Mouse (Mus musculus) frontal cortex, postnatal 10 days (tissue): ENCODE data around the gene Plekhg1.
A peak's percentile ranks its signal among the peaks of the same experiment; 100 is the strongest.

Experiments
- DNase-seq, 2 experiments: peaks; one replicate each; pipeline ENCODE4 v3.0.0; 2022; ENCODE audit warnings: low spot score in 2 of 2, mixed read lengths in 1 of 2

Gene Plekhg1

DNA sequence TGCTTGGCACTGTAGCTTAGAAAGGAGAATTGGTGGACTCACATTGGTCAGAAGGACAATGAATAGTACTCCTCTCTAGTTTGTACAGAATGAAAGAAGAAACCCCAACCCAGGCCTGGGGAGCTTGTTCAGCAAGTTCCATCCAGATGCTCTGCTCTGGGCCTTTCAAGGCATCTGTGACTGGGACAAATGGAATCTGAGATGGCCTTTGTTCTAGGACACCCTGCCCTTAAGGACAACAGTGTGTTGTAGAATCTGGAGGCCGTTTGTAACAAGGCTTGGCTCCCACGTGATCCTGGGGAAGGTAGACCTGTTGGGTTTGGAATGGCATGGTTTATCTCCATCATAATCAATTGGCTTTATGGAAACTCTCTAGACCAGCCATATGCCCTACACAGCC lies 141.0 kb downstream of the Plekhg1 start:
- DNase-seq = no peak

- DNase-seq = no peak
Measured at GRCm38 (mm10) chr10:3888510-3888909, 148.3 kb downstream of the Plekhg1 start.

- DNase-seq = no peak
Measured at GRCm38 (mm10) chr10:3891381-3892263, 151.5 kb downstream of the Plekhg1 start.

- no peak for DNase-seq
Measured at GRCm38 (mm10) chr10:3892368-3892767, 152.2 kb downstream of the Plekhg1 start.

DNA sequence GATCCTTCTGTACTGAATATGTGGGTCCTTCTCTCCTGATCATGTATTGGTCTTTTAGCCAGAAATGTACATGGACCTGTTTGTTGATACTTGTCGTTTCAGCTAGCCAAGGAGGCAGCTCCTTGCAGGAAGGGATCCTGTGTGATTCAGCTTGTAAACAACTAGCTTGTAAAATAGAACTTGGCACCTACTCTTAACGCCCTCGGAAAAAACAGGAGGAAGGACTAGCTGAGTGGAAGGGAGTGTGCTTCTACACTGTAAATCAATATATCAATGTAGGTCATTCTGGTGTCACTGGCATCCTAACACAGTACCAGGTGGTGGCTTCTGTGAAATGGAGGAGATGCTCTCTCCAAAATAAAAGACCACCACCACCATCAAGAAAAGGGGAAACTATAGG lies 157.9 kb downstream of the Plekhg1 start:
- DNase-seq = no peak

DNA sequence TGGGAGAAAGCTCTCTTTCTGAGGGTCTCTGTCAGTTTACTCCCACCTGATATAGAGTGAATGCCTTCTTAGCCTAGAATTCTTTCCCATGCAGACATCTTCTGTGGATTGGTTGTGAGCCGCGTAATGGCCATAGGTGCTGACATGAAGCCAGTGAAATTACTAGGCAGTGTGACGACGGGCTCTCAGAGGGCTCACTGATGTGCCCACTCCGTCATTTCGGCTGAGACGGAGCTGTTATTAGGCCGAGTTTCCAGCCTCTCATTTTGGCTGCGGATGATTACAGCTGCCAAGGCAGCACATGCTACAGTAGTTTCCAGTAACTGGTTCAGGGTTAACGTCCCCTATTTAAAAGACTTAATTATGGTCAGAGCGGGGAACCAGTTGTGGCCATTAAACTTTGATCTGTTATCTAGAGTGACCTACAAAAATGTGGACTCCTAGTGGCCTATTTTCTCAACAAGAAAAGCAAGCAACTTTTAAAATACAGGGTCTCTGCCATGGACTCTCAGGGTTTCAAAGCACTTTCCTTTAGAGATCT lies 160.3 kb downstream of the Plekhg1 start:
- no peak for DNase-seq

- DNase-seq = no peak
Measured at GRCm38 (mm10) chr10:3905747-3906146, 165.6 kb downstream of the Plekhg1 start.

- DNase-seq = no peak
Measured at GRCm38 (mm10) chr10:3914104-3914503, 173.9 kb downstream of the Plekhg1 start.

DNA sequence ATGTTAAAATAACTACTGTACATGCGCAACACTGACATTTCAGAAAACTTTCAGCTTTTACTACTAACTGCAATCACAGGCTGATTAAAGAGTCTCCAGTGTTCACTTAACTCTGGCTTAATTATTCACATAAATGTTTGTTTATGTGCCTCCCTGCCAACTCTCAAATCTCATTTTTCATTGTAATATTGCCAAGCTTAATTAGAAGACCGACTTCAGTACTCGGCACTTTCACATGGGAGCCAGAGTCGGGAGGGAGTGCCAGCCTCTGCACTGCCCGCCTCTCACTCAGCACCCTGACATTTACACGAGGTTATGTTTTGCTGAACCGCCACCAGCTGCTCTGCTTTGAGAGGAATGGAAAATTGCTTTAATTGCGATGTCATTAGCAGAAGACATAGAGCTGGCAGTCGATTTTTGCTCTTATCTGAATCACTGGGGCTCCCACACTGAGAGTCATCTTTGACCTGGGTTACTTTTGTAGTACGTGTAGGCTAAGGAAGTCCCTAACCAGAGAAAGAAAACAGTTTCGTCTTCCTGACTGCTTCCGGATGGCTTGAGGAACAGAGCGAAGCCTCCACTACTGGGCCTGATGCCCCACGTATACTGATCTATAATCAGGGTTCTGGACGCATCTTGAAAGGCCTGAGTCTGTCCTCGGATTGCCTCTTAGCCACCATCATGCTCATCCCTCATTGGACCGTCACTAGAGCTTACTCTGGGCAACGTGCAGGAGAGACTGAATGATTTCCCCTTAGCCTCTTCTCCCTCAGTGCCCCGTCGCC lies 180.4 kb downstream of the Plekhg1 start:
- peak in 1 of 2 experiments; percentile 25 for DNase-seq

DNA sequence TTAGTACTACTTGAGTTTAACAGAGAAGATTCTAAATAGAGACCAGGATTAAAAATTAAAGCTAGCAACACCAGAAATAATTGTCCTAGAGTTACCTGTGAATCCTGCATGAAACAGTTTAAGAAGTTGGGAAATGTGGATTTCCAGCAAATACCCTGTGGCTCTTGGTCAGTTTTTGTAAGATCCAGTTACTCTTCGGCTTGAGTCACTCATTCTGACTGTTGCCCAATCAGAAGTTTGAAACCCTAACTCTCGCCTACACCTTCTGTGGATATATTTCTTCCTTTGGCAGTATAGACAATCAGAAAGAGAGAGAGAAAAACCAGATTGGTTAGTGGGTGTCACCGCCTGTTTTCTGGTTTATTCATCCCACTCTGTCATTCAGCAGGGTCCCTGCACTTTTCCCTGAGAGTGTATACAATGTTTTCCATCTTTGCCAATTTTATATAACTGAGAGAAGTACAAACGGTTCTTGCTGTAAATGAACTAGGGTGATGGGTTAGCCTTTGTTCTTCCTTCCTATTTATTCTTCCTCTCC lies 187.9 kb downstream of the Plekhg1 start:
- DNase-seq = no peak

GRCm38 (mm10) chr10:3931831-3932230 lies 191.7 kb downstream of the Plekhg1 start:
- no peak for DNase-seq

DNA sequence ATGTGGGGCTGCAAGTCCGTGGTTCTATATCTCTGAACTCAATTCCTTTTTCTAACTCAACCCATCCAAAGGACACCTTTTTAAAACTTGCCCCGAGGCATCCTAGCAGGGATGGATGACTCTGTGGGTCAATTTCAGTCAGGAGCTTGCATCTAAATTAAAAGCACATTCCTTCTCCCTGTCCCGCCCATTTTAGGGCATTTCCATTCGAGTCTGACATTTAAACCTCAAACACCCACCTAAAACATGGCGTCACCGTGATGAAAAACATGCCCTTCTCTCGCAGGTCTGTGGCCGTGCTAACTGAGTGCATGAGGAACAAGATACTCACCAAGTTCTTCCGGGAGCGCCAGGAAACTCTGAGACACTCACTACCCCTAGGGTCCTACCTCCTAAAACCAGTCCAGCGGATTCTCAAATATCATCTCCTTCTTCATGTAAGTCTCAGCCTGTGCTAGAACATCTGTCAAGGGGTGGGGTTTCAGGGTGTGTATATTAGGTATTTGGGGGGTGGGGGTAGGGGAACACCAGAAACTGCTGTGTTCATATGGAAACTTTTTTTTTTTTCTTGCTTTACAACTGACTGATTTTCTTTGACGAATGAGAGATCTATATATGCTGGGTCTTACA lies 193.3 kb downstream of the Plekhg1 start:
- no peak for DNase-seq

DNA sequence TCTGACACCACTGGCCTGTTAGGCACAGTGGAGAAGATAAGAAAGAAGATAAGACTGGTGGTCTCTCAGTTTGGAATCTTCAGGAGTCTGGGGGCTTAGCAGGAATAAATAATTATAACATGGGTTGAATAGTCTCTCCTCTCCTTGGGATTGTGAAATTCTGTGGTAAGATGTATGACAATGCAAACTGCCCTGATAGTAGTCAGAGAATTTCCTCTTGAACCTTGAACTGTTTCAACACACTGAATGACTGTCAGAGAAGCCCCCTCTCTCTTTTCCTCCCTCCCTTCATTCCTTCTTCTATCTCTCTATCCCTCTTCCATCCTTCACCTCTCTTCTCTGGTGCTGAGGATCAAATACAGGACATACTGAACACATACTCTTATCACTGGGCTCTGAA lies 196.7 kb downstream of the Plekhg1 start:
- DNase-seq = no peak

GRCm38 (mm10) chr10:3939895-3940595 lies 199.9 kb downstream of the Plekhg1 start:
- DNase-seq = no peak

DNA sequence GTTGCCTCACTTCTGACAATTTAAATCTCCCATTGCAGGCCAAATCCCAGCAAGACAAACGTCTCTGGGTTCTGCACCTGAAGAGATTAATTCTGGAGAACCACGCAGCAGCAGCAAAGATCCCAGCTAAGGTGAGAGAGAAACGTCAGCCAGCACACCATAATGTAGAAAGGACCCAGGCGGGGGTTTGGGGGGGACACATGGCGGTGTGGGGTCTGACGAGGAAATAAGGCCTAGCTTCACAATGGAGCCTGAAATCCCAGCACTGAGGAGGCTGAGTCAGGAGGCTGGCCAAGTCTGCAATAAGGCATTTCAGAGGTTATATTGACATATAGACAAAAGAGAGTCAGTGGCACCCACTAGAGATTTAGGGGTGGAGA lies 200.4 kb downstream of the Plekhg1 start:
- DNase-seq = no peak

- DNase-seq = no peak
Measured at GRCm38 (mm10) chr10:3941054-3941757, 201.0 kb downstream of the Plekhg1 start.

- DNase-seq = no peak
Measured at GRCm38 (mm10) chr10:3942289-3942688, 202.1 kb downstream of the Plekhg1 start.

- peak in 1 of 2 experiments; percentile 47 for DNase-seq
Measured at GRCm38 (mm10) chr10:3943492-3944395, 203.6 kb downstream of the Plekhg1 start.

- DNase-seq = no peak
Measured at GRCm38 (mm10) chr10:3946871-3947270, 206.7 kb downstream of the Plekhg1 start.

DNA sequence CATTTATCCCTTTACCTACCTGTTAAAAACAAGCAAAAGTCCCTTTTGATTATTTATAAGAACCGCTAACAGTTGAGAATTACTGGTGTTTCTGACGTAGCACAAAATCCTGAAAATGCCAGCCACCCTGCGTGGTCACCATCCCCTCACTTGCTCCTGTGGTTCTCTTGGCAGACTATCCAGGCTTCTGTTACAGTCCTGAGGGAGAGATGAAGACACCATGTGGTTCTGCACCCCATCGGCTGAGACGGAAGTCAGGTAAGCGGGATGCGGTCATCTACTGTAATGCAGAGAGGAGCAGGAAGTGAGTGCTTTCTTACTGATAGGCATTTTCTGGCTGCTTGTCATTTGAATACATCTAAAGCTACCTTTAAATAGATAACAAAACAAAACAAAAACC lies 207.2 kb downstream of the Plekhg1 start:
- DNase-seq = no peak
